Mouse (Mus musculus): ENCODE measurements around the gene Prl3d3. TPM values are rescaled to one million over a fixed set of nuclear protein-coding genes. Genes with fewer than 3 reads are reported as not detected.

The Prl3d3 gene
- not detected in 2 replicates for polyA plus RNA-seq (2012; rRNA removed)

GRCm38 (mm10) chr13:27156490-27156889 is at the start of gene Prl3d3:
Prl3d3 (plus strand) TSS chr13:27156790.

GRCm38 (mm10) chr13:27121398-27121797 is 35.2 kb upstream of the Prl3d3 start, which contains the start of gene Prl3d2:
Prl3d2 (plus strand) TSS chr13:27121698.

GRCm38 (mm10) chr13:27196359-27196758 is 39.8 kb downstream of the Prl3d3 start, which contains the start of gene Prl3c1:
Prl3c1 (plus strand) TSS chr13:27196659.

Other genes starting within 250 kb of the Prl3d3 start
- gene Prl, start 99.2 kb upstream of the Prl3d3 start, polyA plus RNA-seq (2012; rRNA removed) = not detected in 2 replicates
- not detected in 2 replicates for gene Prl3d1, start 62.6 kb upstream of the Prl3d3 start, polyA plus RNA-seq (2012; rRNA removed)
- not detected in 2 replicates for gene Prl3d2, start 35.1 kb upstream of the Prl3d3 start, polyA plus RNA-seq (2012; rRNA removed)
- gene Prl3c1, start 39.9 kb downstream of the Prl3d3 start, polyA plus RNA-seq (2012; rRNA removed) = not detected in 2 replicates
- not detected in 2 replicates for gene Prl3b1, start 85.1 kb downstream of the Prl3d3 start, polyA plus RNA-seq (2012; rRNA removed)
- not detected in 2 replicates for gene Prl3a1, start 102.6 kb downstream of the Prl3d3 start, polyA plus RNA-seq (2012; rRNA removed)
- not detected in 2 replicates for gene Prl6a1, start 155.8 kb downstream of the Prl3d3 start, polyA plus RNA-seq (2012; rRNA removed)
- not detected in 2 replicates for gene Prl8a2, start 188.9 kb downstream of the Prl3d3 start, polyA plus RNA-seq (2012; rRNA removed)
- gene Prl2b1, start 234.1 kb downstream of the Prl3d3 start, polyA plus RNA-seq (2012; rRNA removed) = not detected in 2 replicates